Mouse (Mus musculus): ENCODE results near the gene Ints4.

Ints4 gene

DNA sequence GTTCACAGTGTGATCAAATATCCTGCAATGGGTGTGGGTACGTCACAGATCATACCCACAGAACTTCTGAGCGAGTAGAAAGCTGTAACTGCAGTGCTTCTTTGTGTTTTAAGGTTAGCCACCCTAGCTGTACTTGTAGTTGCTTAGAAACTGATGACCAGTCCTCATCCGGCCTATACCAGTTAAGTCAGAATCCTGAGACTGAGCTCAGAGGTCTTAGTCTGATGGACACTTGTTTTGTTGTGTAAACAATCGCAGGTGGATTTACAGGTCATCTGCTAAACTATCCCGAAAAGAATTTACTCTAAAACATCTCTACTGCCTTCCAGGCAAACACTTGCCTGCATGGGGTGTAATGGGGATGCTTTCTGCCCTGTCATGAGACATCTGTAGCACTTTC lies 55.8 kb downstream of the Ints4 start:
- DNase-seq (ENCODE audit: low spot score in 2 of 2), result no peak

DNA sequence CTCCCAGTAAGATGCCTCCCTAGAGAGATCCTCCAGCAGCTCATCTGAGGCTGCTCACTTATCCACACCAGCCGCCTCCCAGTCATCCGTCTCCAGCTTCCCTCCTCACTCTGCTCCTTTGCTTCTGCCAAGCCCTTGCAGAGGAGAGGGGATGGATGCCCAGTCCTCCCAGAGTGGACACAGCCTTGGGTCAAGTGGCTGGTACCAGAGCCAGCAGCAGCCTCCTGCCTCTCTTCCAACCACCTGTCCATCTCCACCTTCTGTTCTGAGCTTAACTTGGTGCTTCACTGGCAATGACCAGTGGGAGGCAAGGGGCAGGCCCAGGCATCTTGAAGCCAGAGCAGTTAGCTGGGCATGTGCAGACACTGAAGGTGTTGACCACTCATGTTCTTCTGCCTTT lies 65.7 kb downstream of the Ints4 start:
- DNase-seq (ENCODE audit: low spot score in 2 of 2), result no peak

GRCm38 (mm10) chr7:97549301-97549700 lies 68.5 kb downstream of the Ints4 start:
- no peak for DNase-seq (ENCODE audit: low spot score in 2 of 2)

- DNase-seq (ENCODE audit: low spot score in 2 of 2), result no peak
Observed at GRCm38 (mm10) chr7:97550673-97551072, 69.9 kb downstream of the Ints4 start.

- DNase-seq (ENCODE audit: low spot score in 2 of 2), result no peak
Observed at GRCm38 (mm10) chr7:97563576-97563975, 82.8 kb downstream of the Ints4 start.

DNA sequence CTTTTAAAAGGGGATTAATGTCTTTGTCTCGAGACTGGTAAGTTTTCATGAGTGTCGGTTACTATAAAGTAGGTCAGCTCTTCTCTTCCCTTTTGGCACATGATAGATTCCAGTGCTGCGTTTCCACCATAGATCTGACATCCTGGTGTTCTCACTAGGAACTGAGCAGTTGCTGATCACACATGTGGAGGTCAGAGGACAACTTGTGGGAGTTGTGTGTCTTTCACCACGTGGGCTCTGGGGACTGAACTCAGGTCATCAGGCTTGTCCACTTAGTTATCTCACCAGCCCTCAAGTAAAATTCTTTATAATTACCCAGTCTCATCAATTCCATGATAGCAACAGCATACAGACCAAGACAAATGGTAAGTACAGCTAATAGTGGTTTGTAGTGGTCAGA lies 88.6 kb downstream of the Ints4 start:
- no peak for DNase-seq (ENCODE audit: low spot score in 2 of 2)

DNA sequence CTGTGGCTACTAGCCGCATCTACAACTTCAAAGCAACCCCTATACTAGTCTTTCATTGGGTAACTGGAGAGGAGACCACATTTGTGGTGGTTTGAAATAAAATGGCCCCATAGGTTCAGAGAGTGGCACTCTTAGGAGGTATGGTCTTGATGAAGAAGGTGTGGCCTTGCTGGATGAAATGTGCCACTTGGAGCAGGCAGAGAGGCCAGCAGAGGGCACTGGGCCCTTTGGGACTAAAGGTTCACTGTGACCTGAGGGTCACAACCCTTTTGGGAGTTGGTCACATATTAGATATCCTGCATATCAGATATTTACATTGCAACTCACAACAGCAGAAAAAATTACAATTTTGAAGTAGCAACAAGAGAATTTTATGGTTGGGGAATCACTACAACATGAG lies 89.6 kb downstream of the Ints4 start:
- peak in 1 of 2 experiments; percentile 30 for DNase-seq (ENCODE audit: low spot score in 2 of 2)

DNA sequence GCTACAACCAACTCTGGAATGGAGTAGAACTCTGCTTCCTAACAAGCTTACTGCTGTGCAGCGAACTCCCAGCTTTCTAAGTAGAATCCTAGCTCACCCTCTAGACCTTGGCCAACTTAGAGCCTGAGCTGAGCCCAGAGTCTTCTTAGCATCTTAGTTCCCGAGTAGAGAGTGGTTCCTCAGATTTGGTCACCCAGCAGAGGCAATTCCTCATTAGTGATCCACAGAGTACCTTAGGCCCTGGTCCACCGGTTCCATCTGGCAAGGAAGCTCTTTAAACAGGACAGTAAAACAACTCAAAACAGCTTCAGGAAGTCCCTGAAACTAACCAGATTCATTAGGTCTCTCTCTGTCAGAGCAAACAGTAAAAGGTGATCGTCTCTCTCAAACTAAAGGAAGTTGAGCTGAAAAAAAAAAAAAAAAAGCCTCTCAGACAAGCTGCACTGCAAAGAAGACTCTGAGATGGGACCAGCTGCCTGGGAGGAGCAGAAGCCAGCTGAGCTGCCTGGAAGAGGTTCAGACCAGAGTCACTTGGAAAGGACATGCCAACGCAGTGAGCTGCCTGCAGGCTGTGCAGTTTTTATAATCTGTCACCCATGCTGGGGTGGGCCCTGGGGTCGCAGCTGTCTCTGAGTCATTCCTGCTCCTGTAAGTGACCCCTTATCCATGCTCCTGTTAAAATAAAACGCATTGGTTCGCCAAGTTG lies 97.8 kb downstream of the Ints4 start:
- DNase-seq (ENCODE audit: low spot score in 2 of 2), result peak; percentile 34 to 46

GRCm38 (mm10) chr7:97579067-97579975 lies 98.6 kb downstream of the Ints4 start, which contains the start of the genes Aamdc and Rsf1:
Gene Aamdc (minus strand): TSS chr7:97579497.
Gene Rsf1 (plus strand): TSS chr7:97579889.
- DNase-seq (ENCODE audit: low spot score in 2 of 2), result peak; percentile 91 to 97

- peak; percentile 65 to 81 for DNase-seq (ENCODE audit: low spot score in 2 of 2)
Observed at GRCm38 (mm10) chr7:97579976-97580842, 99.5 kb downstream of the Ints4 start.

- peak; percentile 71 to 86 for DNase-seq (ENCODE audit: low spot score in 2 of 2)
Observed at GRCm38 (mm10) chr7:97580843-97581214, 100.1 kb downstream of the Ints4 start.

GRCm38 (mm10) chr7:97588506-97588905 lies 107.8 kb downstream of the Ints4 start:
- no peak for DNase-seq (ENCODE audit: low spot score in 2 of 2)

- DNase-seq (ENCODE audit: low spot score in 2 of 2), result no peak
Observed at GRCm38 (mm10) chr7:97590488-97590887, 109.7 kb downstream of the Ints4 start.

Data from spleen, postnatal 10 days (tissue).